Mouse (Mus musculus) natural killer cell, adult 2 months (primary cell): ENCODE measurements around the gene Mrpl42.

Source experiments
- DNase-seq, 2 experiments: peaks; one replicate each; pipeline ENCODE4 v3.0.0; 2022; ENCODE audit warnings: low spot score in 2 of 2

The Mrpl42 gene

GRCm38 (mm10) chr10:95515293-95515931 is 13.7 kb upstream of the Mrpl42 start:
- DNase-seq, result peak in 1 of 2 experiments; percentile 23

GRCm38 (mm10) chr10:95514656-95515292 is 13.0 kb upstream of the Mrpl42 start, which contains the start of gene Ube2n:
TSS of gene Ube2n (plus strand) at chr10:95515145.
- DNase-seq, result peak; percentile 95 to 96

GRCm38 (mm10) chr10:95513768-95514556 is 12.2 kb upstream of the Mrpl42 start:
- DNase-seq, result no peak

- no peak for DNase-seq
Observed at GRCm38 (mm10) chr10:95512635-95513034, 10.9 kb upstream of the Mrpl42 start.

- no peak for DNase-seq
Observed at GRCm38 (mm10) chr10:95509263-95509662, 7.5 kb upstream of the Mrpl42 start.

- no peak for DNase-seq
Observed at GRCm38 (mm10) chr10:95508793-95509192, 7.1 kb upstream of the Mrpl42 start.

GRCm38 (mm10) chr10:95508126-95508525 is 6.4 kb upstream of the Mrpl42 start:
- DNase-seq, result no peak

GRCm38 (mm10) chr10:95504341-95504740 is 2.6 kb upstream of the Mrpl42 start:
- DNase-seq, result no peak

GRCm38 (mm10) chr10:95503443-95504235 is 1.9 kb upstream of the Mrpl42 start:
- no peak for DNase-seq

GRCm38 (mm10) chr10:95501033-95501432 is 707 bp downstream of the Mrpl42 start:
- no peak for DNase-seq

GRCm38 (mm10) chr10:95494268-95494667 is 7.5 kb downstream of the Mrpl42 start:
- DNase-seq, result no peak

GRCm38 (mm10) chr10:95489653-95490052 is 12.1 kb downstream of the Mrpl42 start:
- no peak for DNase-seq

GRCm38 (mm10) chr10:95477516-95477915 is 24.2 kb downstream of the Mrpl42 start:
- no peak for DNase-seq

GRCm38 (mm10) chr10:95475923-95476322 is 25.8 kb downstream of the Mrpl42 start:
- DNase-seq, result peak; percentile 70 to 80

- no peak for DNase-seq
Observed at GRCm38 (mm10) chr10:95471889-95472547, 29.7 kb downstream of the Mrpl42 start.

GRCm38 (mm10) chr10:95471186-95471585 is 30.6 kb downstream of the Mrpl42 start:
- no peak for DNase-seq

- DNase-seq, result no peak
Observed at GRCm38 (mm10) chr10:95468894-95469293, 32.8 kb downstream of the Mrpl42 start.

- no peak for DNase-seq
Observed at GRCm38 (mm10) chr10:95465485-95465896, 36.2 kb downstream of the Mrpl42 start.

- DNase-seq, result no peak
Observed at GRCm38 (mm10) chr10:95464527-95464926, 37.2 kb downstream of the Mrpl42 start.

- DNase-seq, result no peak
Observed at GRCm38 (mm10) chr10:95462231-95462630, 39.5 kb downstream of the Mrpl42 start.

- no peak for DNase-seq
Observed at GRCm38 (mm10) chr10:95461053-95461553, 40.6 kb downstream of the Mrpl42 start.
